Mouse (Mus musculus) right cerebral cortex, adult 2 months (tissue): ENCODE results near the gene Lrrc75b.
A peak's percentile ranks its signal among the peaks of the same experiment; 100 is the strongest.

ENCODE experiments used
- DNase-seq, 2 experiments: peaks; one replicate each; pipeline ENCODE4 v3.0.0; 2021 to 2022; ENCODE audit warnings: low spot score in 2 of 2

The Lrrc75b gene

GRCm38 (mm10) chr10:75559676-75560548 is at the start of gene Lrrc75b:
TSS of gene Lrrc75b (minus strand) at chr10:75560330.
- DNase-seq, result peak; percentile 26 to 46

GRCm38 (mm10) chr10:75608975-75609374 is 48.8 kb upstream of the Lrrc75b start:
- no peak for DNase-seq

GRCm38 (mm10) chr10:75607253-75607652 is 47.1 kb upstream of the Lrrc75b start:
- no peak for DNase-seq

GRCm38 (mm10) chr10:75605162-75605846 is 45.2 kb upstream of the Lrrc75b start:
- DNase-seq, result no peak

GRCm38 (mm10) chr10:75600189-75600730 is 40.1 kb upstream of the Lrrc75b start:
- DNase-seq, result no peak

- DNase-seq, result no peak
Measured at GRCm38 (mm10) chr10:75595981-75596380, 35.9 kb upstream of the Lrrc75b start.

GRCm38 (mm10) chr10:75592585-75592984 is 32.5 kb upstream of the Lrrc75b start:
- no peak for DNase-seq

GRCm38 (mm10) chr10:75591211-75591894 is 31.2 kb upstream of the Lrrc75b start:
- DNase-seq, result peak in 1 of 2 experiments; percentile 11

GRCm38 (mm10) chr10:75589651-75590050 is 29.5 kb upstream of the Lrrc75b start:
- DNase-seq, result no peak

GRCm38 (mm10) chr10:75589129-75589528 is 29.0 kb upstream of the Lrrc75b start, which contains the start of gene Ggt5:
TSS of gene Ggt5 (plus strand) at chr10:75589340.
- peak in 1 of 2 experiments; percentile 7 for DNase-seq

- no peak for DNase-seq
Measured at GRCm38 (mm10) chr10:75588336-75588735, 28.2 kb upstream of the Lrrc75b start.

- DNase-seq, result no peak
Measured at GRCm38 (mm10) chr10:75587781-75588180, 27.7 kb upstream of the Lrrc75b start.

- no peak for DNase-seq
Measured at GRCm38 (mm10) chr10:75586553-75586879, 26.4 kb upstream of the Lrrc75b start.

GRCm38 (mm10) chr10:75585876-75586552 is 25.9 kb upstream of the Lrrc75b start:
- DNase-seq, result peak; percentile 95 to 96

- DNase-seq, result no peak
Measured at GRCm38 (mm10) chr10:75579129-75579528, 19.0 kb upstream of the Lrrc75b start.

GRCm38 (mm10) chr10:75573965-75574364 is 13.8 kb upstream of the Lrrc75b start:
- no peak for DNase-seq

- DNase-seq, result no peak
Measured at GRCm38 (mm10) chr10:75573181-75573580, 13.1 kb upstream of the Lrrc75b start.

- no peak for DNase-seq
Measured at GRCm38 (mm10) chr10:75571937-75572336, 11.8 kb upstream of the Lrrc75b start.

GRCm38 (mm10) chr10:75570981-75571657 is 11.0 kb upstream of the Lrrc75b start:
- DNase-seq, result no peak

- DNase-seq, result no peak
Measured at GRCm38 (mm10) chr10:75568851-75569250, 8.7 kb upstream of the Lrrc75b start.

GRCm38 (mm10) chr10:75568441-75568840 is 8.3 kb upstream of the Lrrc75b start:
- DNase-seq, result no peak
